Comparison of ENCODE assay signal across 19 mouse cellular contexts in genomic region chr1:138970053-138970452, GRCm38 (mm10). TPM values are rescaled to one million over a fixed set of nuclear protein-coding genes. Genes with fewer than 3 reads are reported as not detected.
A peak's percentile ranks its signal among the peaks of the same experiment; 100 is the strongest.
DNase-seq lines count a peak whose midpoint lies in the region; ATAC-seq and TF ChIP-seq lines count a peak whose summit lies in the region.
"Had no signal": no experiment of that assay in that cellular context is flagged by ENCODE, and none has a peak within 500 bp of the region (broad histone marks: within the 10 kb centered on the region; RNA-seq: fewer than 3 reads in every experiment).

No protein-coding gene starts in this region.

- 0 out of 2 replicates have a peak overlapping the region, but pooled peaks have one; percentile 2 for H3K27ac ChIP-seq in heart, embryonic 16.5 days (ENCODE audit: low read length)
- H3K27ac ChIP-seq in stomach, postnatal 0 days (replicated peaks), result 0 out of 2 replicates have a peak overlapping the region, but pooled peaks have one; percentile 13
- H3K27ac ChIP-seq: forebrain, embryonic 15.5 days; hindbrain, embryonic 15.5 days had no signal

- TF ChIP-seq EP300 in stomach, postnatal 0 days (optimal IDR thresholded peaks at IDR 0.05), result no peak

- ATAC-seq in heart, embryonic 16.5 days (replicated peaks; ENCODE audit: extremely low read depth, insufficient read depth, low FRiP score), result no peak
- ATAC-seq in stomach, postnatal 0 days (ENCODE audit: low FRiP score, low TSS enrichment), result no peak
- ATAC-seq: forebrain, embryonic 15.5 days had no signal

- H3K9me3 ChIP-seq in heart, embryonic 16.5 days (replicated peaks; ENCODE audit: control insufficient read depth, low read length), result no peaks in the 10 kb centered on the region
- no peaks in the 10 kb centered on the region for H3K9me3 ChIP-seq in stomach, postnatal 0 days (ENCODE audit: control insufficient read depth, low read length)
- H3K9me3 ChIP-seq: forebrain, embryonic 15.5 days; hindbrain, embryonic 15.5 days had no signal

- no peak for TF ChIP-seq CTCF in stomach, postnatal 0 days (IDR thresholded peaks at IDR 0.05; ENCODE audit: low read depth)

- H3K36me3 ChIP-seq in heart, embryonic 16.5 days (ENCODE audit: control insufficient read depth, insufficient read depth), result no peaks in the 10 kb centered on the region; the same call in 1 of the 2 replicates
- H3K36me3 ChIP-seq in stomach, postnatal 0 days (ENCODE audit: control insufficient read depth, insufficient read depth, low read length), result no peaks in the 10 kb centered on the region
- H3K36me3 ChIP-seq: hindbrain, embryonic 15.5 days had no signal

- intact Hi-C loops in heart, postnatal 36 days (cut with DNase I), result no loop called here
- intact Hi-C loops in left cerebral cortex, postnatal 4 days (cut with DNase I), result no loop called here

- H3K4me1 ChIP-seq in heart, embryonic 16.5 days (ENCODE audit: control insufficient read depth, insufficient read depth, low read length), result peaks cover 33% of the 10 kb centered on the region
- no peaks in the 10 kb centered on the region for H3K4me1 ChIP-seq in stomach, postnatal 0 days (replicated peaks; ENCODE audit: control insufficient read depth, insufficient read depth)
- H3K4me1 ChIP-seq: hindbrain, embryonic 15.5 days had no signal

- no peak overlapping the region for H3K4me3 ChIP-seq in heart, embryonic 16.5 days (ENCODE audit: low read length)
- H3K4me3 ChIP-seq in stomach, postnatal 0 days (ENCODE audit: low read depth, low read length), result no peak overlapping the region
- H3K4me3 ChIP-seq: erythroblast, embryonic 14.5 days; forebrain, embryonic 15.5 days; hindbrain, embryonic 15.5 days had no signal

- no peak overlapping the region for H3K9ac ChIP-seq in heart, embryonic 16.5 days (ENCODE audit: low read length)
- H3K9ac ChIP-seq in stomach, postnatal 0 days (ENCODE audit: low read length), result no peak overlapping the region
- H3K9ac ChIP-seq: forebrain, embryonic 15.5 days; hindbrain, embryonic 15.5 days had no signal

- no peak overlapping the region for H3K4me2 ChIP-seq in heart, embryonic 16.5 days (ENCODE audit: low read depth, low read length)
- no peak overlapping the region for H3K4me2 ChIP-seq in stomach, postnatal 0 days (replicated peaks; ENCODE audit: low read depth)
- H3K4me2 ChIP-seq: forebrain, embryonic 15.5 days; hindbrain, embryonic 15.5 days; liver, embryonic 11.5 days had no signal

- 63% methylated on average over 4 of the region's 4 CpGs for WGBS in heart, embryonic 16.5 days
- WGBS in stomach, postnatal 0 days, result 61% methylated on average over 4 of the region's 4 CpGs

- no peaks in the 10 kb centered on the region for H3K27me3 ChIP-seq in heart, embryonic 16.5 days (ENCODE audit: control insufficient read depth, insufficient read depth, low read length)
- no peaks in the 10 kb centered on the region for H3K27me3 ChIP-seq in stomach, postnatal 0 days (ENCODE audit: control insufficient read depth, insufficient read depth, low read length)
- H3K27me3 ChIP-seq: forebrain, embryonic 15.5 days; hindbrain, embryonic 15.5 days had no signal

- no peak for DNase-seq in heart, postnatal 36 days
- DNase-seq in left cerebral cortex, adult 11 months (ENCODE audit: low spot score), result peak; percentile 26
- no peak for DNase-seq in left cerebral cortex, postnatal 4 days
- DNase-seq in left cerebral cortex, adult 9 months (ENCODE audit: low spot score in 2 of 2), result peak; percentile 20 to 59
- DNase-seq in stomach, postnatal 0 days (ENCODE audit: low spot score), result no peak
- no peak for DNase-seq in ovary, adult 18-20 months (ENCODE audit: low spot score)
- DNase-seq: adrenal gland, postnatal 36 days; cerebellum, adult 8-10 months; gastrocnemius, postnatal 14 days; heart, postnatal 14 days; kidney, adult 18-20 months; kidney, postnatal 25 days; lung, adult 2 months; lung, postnatal 36 days had no signal

RNA-seq across cellular contexts. Expression of gene Dennd1b, which starts 6.8 kb away (rescaled TPM):
- polyA plus RNA-seq in heart, embryonic 16.5 days (2015; fragmentation: Nextera tagmentation; extraction: Ambion mirVana), result 10.0 and 13.0 TPM in 2 replicates
- total RNA-seq in heart, postnatal 36 days (2021), result 10 to 100 TPM; 19.8 to 20.8 TPM
- total RNA-seq in left cerebral cortex, postnatal 4 days (2021), result 10 to 100 TPM; 18.9 to 20.0 TPM
- 10.4 and 10.7 TPM in 2 replicates for polyA plus RNA-seq in stomach, postnatal 0 days (2015; fragmentation: Nextera tagmentation; extraction: Ambion mirVana)
- polyA plus RNA-seq: erythroblast, embryonic 14.5 days had no signal

Comparison
In these comparisons a context has a peak if more than half of its experiments do, and no peak if none do; other contexts are left out.
1. DNase-seq: peak in left cerebral cortex, adult 11 months (single experiment) and left cerebral cortex, adult 9 months (2 of 2); none in heart, postnatal 36 days (0 of 2), left cerebral cortex, postnatal 4 days (single experiment), stomach, postnatal 0 days (single experiment) and ovary, adult 18-20 months (single experiment).